Mouse (Mus musculus): Measurements from ENCODE around the gene Pidd1. TPM values are rescaled to one million over a fixed set of nuclear protein-coding genes. Genes with fewer than 3 reads are reported as not detected.

Pidd1 gene
- total RNA-seq, 2 experiments from 2014 or later = 0.64 to 0.96 TPM

GRCm38 (mm10) chr7:141475011-141475804 lies 31.4 kb upstream of the Pidd1 start, which contains the start of the genes Polr2l and Tspan4:
TSS of gene Polr2l (minus strand) at chr7:141475132.
TSS of gene Tspan4 (plus strand) at chr7:141475240.
- peak; percentile 85 to 87 for DNase-seq (ENCODE audit: low spot score in 2 of 2)
- intact Hi-C loops (cut with DNase I) = no loop called here

DNA sequence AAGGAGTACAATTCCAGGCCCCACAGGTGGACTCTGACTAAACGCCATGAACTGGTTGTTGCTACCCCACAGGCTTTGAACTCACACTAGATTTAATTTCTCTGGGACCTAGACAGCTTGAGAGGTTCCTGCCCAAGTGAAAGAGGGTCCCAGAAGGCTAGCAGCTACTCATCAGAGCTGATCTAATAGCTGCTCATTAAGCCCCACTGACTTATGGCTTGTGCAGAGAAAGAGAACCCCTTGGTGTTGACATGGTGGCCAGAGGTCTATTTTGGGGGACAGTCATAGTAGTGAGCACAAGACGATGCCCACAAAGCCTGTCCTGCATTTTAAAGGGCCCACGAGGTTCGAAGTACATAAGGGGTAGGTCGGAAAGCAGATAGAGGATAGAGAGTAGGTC lies 30.3 kb upstream of the Pidd1 start:
- intact Hi-C loops (cut with DNase I) = no loop called here

GRCm38 (mm10) chr7:141472763-141473162 lies 28.9 kb upstream of the Pidd1 start:
- DNase-seq (ENCODE audit: low spot score in 2 of 2) = no peak
- intact Hi-C loops (cut with DNase I) = no loop called here

More for the DNA sequence above, 30.3 kb upstream of the Pidd1 start:
- no peak for DNase-seq (ENCODE audit: low spot score in 2 of 2)

- intact Hi-C loops (cut with DNase I) = no loop called here
These were observed 28.4 kb upstream of the Pidd1 start for GRCm38 (mm10) chr7:141472226-141472625.

DNA sequence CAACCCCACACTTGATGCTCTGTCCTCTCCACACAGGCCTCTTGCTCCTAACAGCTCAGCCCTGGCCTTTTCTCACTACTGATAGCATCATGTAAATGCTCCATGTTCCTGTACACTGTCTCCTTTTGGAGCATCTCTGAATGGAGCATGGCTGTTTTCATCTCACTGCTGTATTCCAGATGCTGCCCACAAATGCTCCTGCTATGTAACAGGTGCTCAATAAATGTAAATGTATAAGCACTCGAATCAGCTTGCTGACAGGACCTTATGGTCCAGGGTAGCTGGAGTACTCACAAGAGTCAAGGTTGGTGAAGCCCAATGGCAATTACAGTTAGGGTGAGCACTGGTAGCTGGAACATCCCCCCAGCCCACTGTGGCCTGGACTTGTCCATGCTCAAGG lies 27.4 kb upstream of the Pidd1 start:
- DNase-seq (ENCODE audit: low spot score in 2 of 2) = no peak
- intact Hi-C loops (cut with DNase I) = no loop called here

More at GRCm38 (mm10) chr7:141472226-141472625, 28.4 kb upstream of the Pidd1 start:
- DNase-seq (ENCODE audit: low spot score in 2 of 2) = no peak

- intact Hi-C loops (cut with DNase I) = no loop called here
- DNase-seq (ENCODE audit: low spot score in 2 of 2) = no peak
These were observed 26.8 kb upstream of the Pidd1 start for GRCm38 (mm10) chr7:141470637-141470944.

DNA sequence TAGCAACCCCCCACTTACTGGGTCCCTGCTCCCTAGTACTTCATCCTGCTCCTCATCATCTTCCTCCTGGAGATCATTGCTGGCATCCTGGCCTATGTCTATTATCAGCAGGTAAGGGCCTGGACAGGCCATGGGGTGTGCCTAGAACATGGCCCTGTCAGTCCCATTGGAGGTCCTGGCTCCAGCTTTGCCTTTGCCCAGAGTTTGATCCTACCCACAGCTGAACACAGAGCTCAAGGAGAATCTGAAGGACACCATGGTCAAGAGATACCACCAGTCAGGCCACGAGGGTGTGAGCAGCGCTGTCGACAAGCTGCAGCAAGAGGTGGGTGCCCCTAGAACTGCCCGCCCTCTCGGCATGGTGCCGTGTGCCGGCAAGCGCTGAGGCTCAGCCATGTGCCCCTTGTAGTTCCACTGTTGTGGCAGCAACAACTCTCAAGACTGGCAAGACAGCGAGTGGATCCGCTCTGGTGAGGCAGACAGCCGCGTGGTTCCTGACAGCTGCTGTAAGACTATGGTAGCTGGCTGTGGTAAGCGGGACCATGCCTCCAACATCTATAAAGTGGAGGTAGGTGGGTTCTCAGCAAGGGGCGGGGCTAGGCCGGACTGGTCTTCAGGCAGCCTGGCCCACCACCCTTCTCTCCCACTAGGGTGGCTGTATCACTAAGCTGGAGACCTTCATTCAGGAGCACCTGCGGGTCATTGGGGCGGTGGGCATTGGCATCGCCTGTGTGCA lies 26.2 kb upstream of the Pidd1 start:
- intact Hi-C loops (cut with DNase I) = no loop called here
- DNase-seq (ENCODE audit: low spot score in 2 of 2) = no peak

DNA sequence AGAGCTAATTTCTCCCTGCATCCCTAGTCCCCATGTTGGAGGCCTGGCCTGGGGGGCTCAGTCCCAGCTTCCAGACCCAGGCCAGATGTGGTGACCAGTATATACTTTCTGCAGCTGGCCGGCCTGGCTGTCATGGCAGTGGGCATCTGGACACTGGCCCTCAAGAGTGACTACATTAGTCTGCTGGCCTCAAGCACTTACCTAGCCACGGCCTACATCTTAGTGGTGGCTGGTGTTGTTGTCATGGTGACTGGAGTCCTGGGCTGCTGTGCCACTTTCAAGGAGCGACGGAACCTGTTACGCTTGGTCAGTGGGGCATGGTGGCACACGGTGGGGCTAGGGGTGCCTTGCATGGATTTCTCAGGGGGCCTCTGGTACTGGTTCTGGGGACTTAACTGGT lies 25.5 kb upstream of the Pidd1 start:
- intact Hi-C loops (cut with DNase I) = no loop called here
- no peak for DNase-seq (ENCODE audit: low spot score in 2 of 2)

DNA sequence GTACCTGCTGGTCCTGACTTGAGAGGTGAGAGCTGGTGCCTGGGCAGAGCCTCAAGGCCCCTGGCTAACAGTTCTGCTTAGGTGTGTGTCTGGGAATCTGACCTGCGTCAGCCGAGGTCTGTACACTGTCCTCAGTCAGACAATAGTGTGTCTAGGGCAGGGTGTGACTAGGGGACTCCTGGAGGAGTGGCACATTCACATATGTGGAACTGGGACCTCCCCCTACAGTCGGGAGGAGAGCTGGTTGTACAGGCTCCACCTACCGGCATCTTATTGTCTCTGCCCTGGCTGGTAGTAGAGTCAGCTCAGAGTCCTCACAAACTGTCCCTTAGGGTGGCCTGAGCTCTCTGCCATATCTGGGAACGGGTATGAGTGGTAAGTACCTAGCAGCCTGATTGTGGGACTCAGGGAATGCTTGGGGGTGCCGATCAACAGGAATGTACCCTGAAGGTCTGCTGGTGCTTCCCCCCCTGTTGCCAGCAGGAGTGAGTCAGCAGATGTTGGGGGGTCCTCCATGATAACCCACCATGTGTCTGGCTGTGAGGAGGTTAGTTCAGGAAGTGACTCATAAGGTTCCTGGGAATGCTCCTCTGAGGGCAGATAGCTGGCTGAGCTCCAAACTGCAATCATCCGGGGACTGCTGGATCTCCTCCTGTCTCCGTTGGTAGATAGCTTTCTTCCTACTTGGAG lies 24.8 kb upstream of the Pidd1 start:
- DNase-seq (ENCODE audit: low spot score in 2 of 2) = peak; percentile 59 to 75
- intact Hi-C loops (cut with DNase I) = no loop called here

DNA sequence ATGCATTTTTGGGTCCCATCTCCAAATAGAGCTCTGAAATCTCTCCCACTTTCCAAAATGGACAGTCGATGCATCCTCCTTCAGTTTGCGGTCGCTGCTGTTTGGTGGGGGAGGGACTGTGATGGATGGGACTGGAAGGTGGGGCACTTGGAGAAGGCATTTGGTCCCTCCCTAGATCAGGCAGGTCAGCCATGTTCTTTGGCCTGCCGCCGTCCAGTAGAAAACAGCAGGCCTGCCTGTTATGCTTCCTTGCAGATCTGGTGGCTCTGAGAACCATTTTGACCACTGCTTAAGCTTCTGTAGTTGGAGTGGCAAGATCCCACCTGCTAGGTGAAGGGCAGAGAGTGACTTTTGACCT lies 24.3 kb upstream of the Pidd1 start:
- no peak for DNase-seq (ENCODE audit: low spot score in 2 of 2)
- intact Hi-C loops (cut with DNase I) = no loop called here

- DNase-seq (ENCODE audit: low spot score in 2 of 2) = peak; percentile 63 to 66
- intact Hi-C loops (cut with DNase I) = no loop called here
These were observed 23.6 kb upstream of the Pidd1 start, which contains the start of gene Cd151 for GRCm38 (mm10) chr7:141467230-141468030. TSS of gene Cd151 (plus strand) at chr7:141467392.

DNA sequence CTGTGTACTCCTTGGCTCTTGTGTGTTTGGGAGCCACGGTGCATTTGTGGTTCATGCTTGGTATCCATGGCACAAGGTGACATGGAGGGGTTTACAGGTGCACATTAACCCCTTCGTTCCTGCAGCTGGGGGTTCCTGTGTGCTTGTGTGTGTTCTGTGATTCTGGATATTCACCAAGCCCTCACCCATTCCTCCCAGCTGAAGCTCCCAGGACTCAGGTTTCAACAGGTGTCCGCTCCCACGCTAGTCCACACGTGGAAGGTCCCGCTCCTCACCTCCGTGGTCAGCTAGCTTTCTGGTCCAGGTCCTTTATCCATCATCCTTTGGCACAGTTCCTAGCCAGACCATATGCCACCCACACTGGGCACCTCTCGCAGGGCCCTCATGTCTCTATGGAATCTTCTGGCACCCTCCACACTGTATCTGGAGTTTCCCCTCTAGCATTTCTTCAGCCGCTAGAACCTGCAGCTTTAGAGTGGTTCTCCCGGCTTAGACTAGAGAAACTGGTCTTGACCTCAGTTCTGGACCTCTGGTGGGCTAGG lies 22.9 kb upstream of the Pidd1 start:
- DNase-seq (ENCODE audit: low spot score in 2 of 2) = no peak
- intact Hi-C loops (cut with DNase I) = no loop called here

- DNase-seq (ENCODE audit: low spot score in 2 of 2) = no peak
- intact Hi-C loops (cut with DNase I) = no loop called here
These were observed 22.2 kb upstream of the Pidd1 start for GRCm38 (mm10) chr7:141466045-141466394.

DNA sequence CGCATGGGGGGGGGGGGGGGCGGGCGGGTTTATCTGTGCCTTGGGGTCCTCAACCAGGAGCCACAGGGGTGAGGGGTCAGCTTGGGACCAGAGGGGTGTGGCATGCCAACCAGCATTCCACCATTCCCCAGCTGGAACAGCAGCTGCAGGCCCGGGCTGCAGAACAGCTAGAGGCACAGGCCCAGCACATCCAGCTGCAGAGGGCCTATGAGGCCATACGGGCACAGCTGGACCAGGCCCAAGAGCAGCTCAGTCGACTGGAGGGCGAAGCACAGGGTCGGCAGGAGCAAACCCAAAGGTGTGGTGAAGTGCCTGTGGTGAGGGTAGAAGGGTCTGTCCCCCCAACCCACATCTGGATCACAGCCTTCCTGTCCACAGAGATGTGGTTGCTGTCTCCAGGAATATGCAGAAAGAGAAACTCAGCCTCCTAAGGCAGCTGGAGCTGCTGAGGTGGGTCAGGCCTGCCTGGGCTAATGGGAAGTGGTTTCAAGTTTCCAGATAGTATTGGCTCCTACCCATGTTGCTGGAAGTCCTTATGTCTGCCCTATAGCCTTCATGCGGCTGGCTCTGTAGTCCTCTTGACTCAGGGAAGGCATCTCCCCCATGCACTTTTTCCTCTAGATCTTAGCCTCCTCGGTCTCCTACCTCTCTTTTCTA lies 21.7 kb upstream of the Pidd1 start:
- intact Hi-C loops (cut with DNase I) = no loop called here
- no peak for DNase-seq (ENCODE audit: low spot score in 2 of 2)

GRCm38 (mm10) chr7:141464603-141465201 lies 20.9 kb upstream of the Pidd1 start:
- intact Hi-C loops (cut with DNase I) = no loop called here
- DNase-seq (ENCODE audit: low spot score in 2 of 2) = no peak

- DNase-seq (ENCODE audit: low spot score in 2 of 2) = peak in 1 of 2 experiments; percentile 57
- intact Hi-C loops (cut with DNase I) = no loop called here
These were observed 20.2 kb upstream of the Pidd1 start for GRCm38 (mm10) chr7:141463824-141464602.

DNA sequence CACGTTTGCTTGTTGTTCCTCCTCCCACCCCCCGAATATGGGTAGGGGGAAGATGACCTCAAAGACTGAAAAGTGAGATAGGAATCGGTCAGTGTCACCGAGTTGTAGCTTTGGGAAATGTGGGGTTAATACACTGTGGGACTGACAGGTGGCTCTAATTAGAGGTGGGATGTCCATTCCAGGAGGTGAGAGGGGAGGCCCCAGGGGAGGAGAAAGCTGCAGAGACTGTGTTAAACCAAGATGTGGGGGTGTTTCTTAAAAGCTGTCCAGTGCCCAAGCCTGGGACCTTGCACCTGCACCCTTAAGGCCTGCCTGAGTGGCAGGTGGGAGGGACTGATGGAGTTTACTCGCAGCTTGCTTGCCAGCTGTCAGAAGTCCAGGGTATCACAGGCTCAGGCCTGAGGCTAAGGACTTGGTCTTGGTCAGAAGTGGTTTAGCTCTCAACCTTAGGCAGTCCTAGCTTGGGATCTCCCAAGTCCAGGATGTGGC lies 18.6 kb upstream of the Pidd1 start:
- intact Hi-C loops (cut with DNase I) = no loop called here
- no peak for DNase-seq (ENCODE audit: low spot score in 2 of 2)
